20 mouse cellular contexts compared by ENCODE assay signal in the genomic region with DNA sequence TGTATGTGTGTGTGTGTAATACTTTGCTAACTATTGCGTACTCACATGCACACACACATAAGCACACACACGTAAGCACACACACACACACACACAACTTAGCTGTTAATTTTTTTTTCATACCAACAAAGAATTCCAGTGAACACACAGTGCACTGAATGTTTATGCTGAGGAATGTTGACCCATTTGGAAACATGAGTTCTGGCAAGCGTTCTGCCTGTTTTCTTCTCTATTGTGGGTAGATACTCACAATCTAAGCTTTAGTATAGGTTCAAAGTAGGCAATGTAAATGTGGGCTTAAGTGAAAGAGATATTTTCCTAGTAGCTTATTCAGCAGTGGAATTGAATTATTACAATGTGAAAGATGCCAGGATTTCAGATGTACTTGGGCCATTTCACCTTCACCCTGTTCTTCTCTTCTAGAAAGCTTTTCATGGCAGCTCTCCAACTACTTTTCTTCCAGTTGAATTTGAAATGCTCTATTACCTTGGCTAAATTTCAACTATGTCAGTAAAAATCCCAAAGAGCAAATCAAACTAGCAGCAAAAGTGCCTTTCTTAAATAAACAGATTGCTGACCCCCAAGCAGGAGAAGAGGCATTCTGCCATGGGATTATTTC.
DNase-seq lines count a peak whose midpoint lies in the region; ATAC-seq lines count a peak whose summit lies in the region.
"Had no signal": no experiment of that assay in that cellular context is flagged by ENCODE, and none has a peak within 500 bp of the region (broad histone marks: within the 10 kb centered on the region; RNA-seq: fewer than 3 reads in every experiment).

No protein-coding gene starts in this region.

- H3K4me3 ChIP-seq in intestine, embryonic 15.5 days (replicated peaks) = no peak overlapping the region
- H3K4me3 ChIP-seq in intestine, embryonic 16.5 days (ENCODE audit: low read length) = no peak overlapping the region
- H3K4me3 ChIP-seq: heart, adult 2 months; hindbrain, embryonic 12.5 days; liver, embryonic 13.5 days; midbrain, embryonic 12.5 days had no signal

- 72% methylated on average over 3 of the region's 3 CpGs for WGBS in intestine, embryonic 15.5 days
- WGBS in intestine, embryonic 16.5 days = 68% methylated on average over 3 of the region's 3 CpGs

- H3K27ac ChIP-seq in intestine, embryonic 15.5 days = no peak overlapping the region
- no peak overlapping the region for H3K27ac ChIP-seq in intestine, embryonic 16.5 days (ENCODE audit: low read length)
- H3K27ac ChIP-seq: heart, adult 2 months; hindbrain, embryonic 12.5 days; liver, embryonic 13.5 days; macrophage; midbrain, embryonic 12.5 days had no signal

- no peaks in the 10 kb centered on the region for H3K36me3 ChIP-seq in intestine, embryonic 15.5 days
- H3K36me3 ChIP-seq in intestine, embryonic 16.5 days (ENCODE audit: control insufficient read depth, insufficient read depth, low read length) = no peaks in the 10 kb centered on the region
- H3K36me3 ChIP-seq: hindbrain, embryonic 12.5 days; liver, embryonic 13.5 days; midbrain, embryonic 12.5 days had no signal

- ATAC-seq in intestine, embryonic 15.5 days = 0 out of 2 replicates have a peak, but pooled peaks have one; percentile 6
- ATAC-seq in intestine, embryonic 16.5 days = no peak
- ATAC-seq: forebrain, embryonic 16.5 days had no signal

- peak; percentile 77 for DNase-seq in cerebellum, adult 9-10 months
- DNase-seq in cerebellum, adult 18-20 months = no peak
- DNase-seq in lung, postnatal 25 days (ENCODE audit: low spot score) = peak; percentile 3
- DNase-seq in lung, postnatal 4 days = no peak
- DNase-seq in fat pad, adult 2 months (ENCODE audit: extremely low read depth, low read depth, low spot score) = peak; percentile 2
- no peak for DNase-seq in ovary, postnatal 10 days (ENCODE audit: low spot score)
- DNase-seq: adrenal gland, postnatal 36 days; B cell, adult 2 months; cerebellum, adult 11 months; gastrocnemius, postnatal 10 days; heart, adult 2 months; liver, embryonic 13.5 days; right cerebral cortex, postnatal 25 days; thymus, adult 18-20 months had no signal

- H3K9me3 ChIP-seq in intestine, embryonic 15.5 days = no peaks in the 10 kb centered on the region
- H3K9me3 ChIP-seq in intestine, embryonic 16.5 days (ENCODE audit: control insufficient read depth, low read length) = no peaks in the 10 kb centered on the region
- H3K9me3 ChIP-seq: hindbrain, embryonic 12.5 days; liver, embryonic 13.5 days; midbrain, embryonic 12.5 days had no signal

- H3K9ac ChIP-seq in intestine, embryonic 15.5 days = no peak overlapping the region
- H3K9ac ChIP-seq in intestine, embryonic 16.5 days (ENCODE audit: low read depth, low read length) = no peak overlapping the region
- H3K9ac ChIP-seq: hindbrain, embryonic 12.5 days; liver, embryonic 13.5 days; midbrain, embryonic 12.5 days had no signal

- H3K4me2 ChIP-seq in intestine, embryonic 15.5 days (replicated peaks) = no peak overlapping the region
- no peak overlapping the region for H3K4me2 ChIP-seq in intestine, embryonic 16.5 days (ENCODE audit: low read depth, low read length)
- H3K4me2 ChIP-seq: hindbrain, embryonic 12.5 days; liver, embryonic 13.5 days; midbrain, embryonic 12.5 days had no signal

- H3K27me3 ChIP-seq in intestine, embryonic 15.5 days (replicated peaks) = no peaks in the 10 kb centered on the region
- no peaks in the 10 kb centered on the region for H3K27me3 ChIP-seq in intestine, embryonic 16.5 days (replicated peaks; ENCODE audit: control insufficient read depth, insufficient read depth, low read length)
- H3K27me3 ChIP-seq: hindbrain, embryonic 12.5 days; liver, embryonic 13.5 days; midbrain, embryonic 12.5 days had no signal

- no peaks in the 10 kb centered on the region for H3K4me1 ChIP-seq in intestine, embryonic 15.5 days (replicated peaks)
- no peaks in the 10 kb centered on the region for H3K4me1 ChIP-seq in intestine, embryonic 16.5 days (ENCODE audit: control insufficient read depth, insufficient read depth, low read length)
- H3K4me1 ChIP-seq: hindbrain, embryonic 12.5 days; liver, embryonic 13.5 days; midbrain, embryonic 12.5 days had no signal

Comparison
In these comparisons a context has a peak if more than half of its experiments do, and no peak if none do; other contexts are left out.
1. DNase-seq: peak in cerebellum, adult 9-10 months (single experiment), lung, postnatal 25 days (single experiment) and fat pad, adult 2 months (single experiment); none in cerebellum, adult 18-20 months (0 of 2), lung, postnatal 4 days (0 of 2) and ovary, postnatal 10 days (single experiment).